Mouse (Mus musculus): Measurements from ENCODE around the gene Coro6. TPM values are rescaled to one million over a fixed set of nuclear protein-coding genes. Genes with fewer than 3 reads are reported as not detected.

Gene Coro6
- polyA plus RNA-seq, 1 experiment = 7.9 TPM

DNA sequence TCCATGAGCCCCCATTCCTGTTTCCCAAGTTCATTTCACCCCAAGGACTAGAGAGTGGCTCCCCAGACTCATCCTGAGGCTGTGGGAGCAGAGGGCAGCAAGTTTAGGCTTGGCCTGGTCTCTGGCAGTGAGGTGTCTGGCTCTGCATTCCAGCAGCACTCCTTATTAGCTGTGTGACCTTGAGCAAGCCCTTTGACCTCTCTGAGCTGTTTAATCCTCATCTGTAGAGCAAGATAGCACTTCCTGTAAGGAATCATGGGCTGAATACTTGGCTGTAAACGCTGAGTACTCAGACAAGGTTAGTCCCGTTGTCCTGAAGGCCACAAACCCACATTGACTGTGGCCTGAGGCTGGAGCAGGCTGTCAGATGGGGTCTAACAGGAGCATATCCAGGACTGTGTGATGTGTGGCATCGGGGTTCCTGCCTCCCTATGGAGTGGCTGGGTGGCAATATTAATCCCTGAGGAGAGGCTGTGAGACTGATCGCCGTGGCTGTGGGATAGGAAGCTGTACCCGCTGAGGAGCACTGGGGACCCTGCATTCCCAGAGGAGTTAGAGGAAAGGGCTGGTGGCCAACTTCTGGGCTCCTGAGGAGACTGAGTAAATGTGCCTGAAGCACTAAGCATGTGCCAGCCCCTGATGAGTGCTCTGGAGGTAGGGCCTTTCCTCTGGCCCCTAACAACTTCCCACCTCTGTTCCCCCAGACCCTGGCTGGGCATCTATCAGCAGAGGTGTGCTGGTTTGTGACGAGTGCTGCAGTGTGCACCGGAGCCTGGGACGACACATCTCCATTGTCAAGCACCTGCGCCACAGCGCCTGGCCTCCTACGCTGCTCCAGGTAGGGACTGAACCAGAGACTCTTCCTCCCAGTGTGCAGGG lies 36.3 kb downstream of the Coro6 start:
- Histone ChIP-seq H3K36me3 (ENCODE audit: control insufficient read depth, insufficient read depth, low read length) (no peaks in the 10 kb centered on the region), H3K27ac (ENCODE audit: insufficient read depth, low read depth, low read length) (peak overlapping the region; percentile 67), H3K4me3 (ENCODE audit: insufficient read depth, low read depth, low read length) (no peak overlapping the region), H3K27me3 (replicated peaks; ENCODE audit: control insufficient read depth, insufficient read depth, low read length) (no peaks in the 10 kb centered on the region), H3K4me1 (ENCODE audit: control insufficient read depth, insufficient read depth, low read length) (peaks cover 25% of the 10 kb centered on the region)
- WGBS = 78% methylated on average over 12 of the region's 12 CpGs
- no peak for TF ChIP-seq CTCF (conservative IDR thresholded peaks at IDR 0.05; ENCODE audit: insufficient read depth, insufficient read length, low read depth, low read length)
- no peak for TF ChIP-seq POLR2A (IDR thresholded peaks at IDR 0.05; ENCODE audit: low read depth, low read length)
- DNase-seq = no peak

DNA sequence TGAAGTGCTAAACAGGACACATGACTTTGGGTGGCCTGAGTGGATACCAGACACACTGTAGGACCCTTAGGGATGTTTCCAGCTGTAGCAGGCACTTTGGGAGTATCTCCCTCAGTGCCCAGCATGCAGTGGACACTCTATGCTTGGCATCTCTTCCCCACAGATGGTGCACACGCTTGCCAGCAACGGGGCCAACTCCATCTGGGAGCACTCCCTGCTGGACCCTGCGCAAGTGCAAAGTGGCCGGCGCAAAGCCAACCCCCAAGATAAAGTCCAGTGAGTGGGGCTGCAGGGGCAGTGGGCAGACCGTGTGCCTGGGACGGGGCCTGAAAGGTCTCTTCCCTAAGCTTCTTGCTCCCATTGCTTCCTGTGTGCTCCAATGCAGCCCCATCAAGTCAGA lies 37.1 kb downstream of the Coro6 start:
- Histone ChIP-seq H3K27me3 (replicated peaks; ENCODE audit: control insufficient read depth, insufficient read depth, low read length) (no peaks in the 10 kb centered on the region), H3K36me3 (ENCODE audit: control insufficient read depth, insufficient read depth, low read length) (no peaks in the 10 kb centered on the region), H3K4me1 (ENCODE audit: control insufficient read depth, insufficient read depth, low read length) (peaks cover 21% of the 10 kb centered on the region), H3K4me3 (ENCODE audit: insufficient read depth, low read depth, low read length) (no peak overlapping the region), H3K27ac (ENCODE audit: insufficient read depth, low read depth, low read length) (no peak overlapping the region)
- WGBS = 89% methylated on average over 7 of the region's 7 CpGs
- no peak for DNase-seq
- TF ChIP-seq CTCF (conservative IDR thresholded peaks at IDR 0.05; ENCODE audit: insufficient read depth, insufficient read length, low read depth, low read length) (no peak), POLR2A (IDR thresholded peaks at IDR 0.05; ENCODE audit: low read depth, low read length) (no peak)

DNA sequence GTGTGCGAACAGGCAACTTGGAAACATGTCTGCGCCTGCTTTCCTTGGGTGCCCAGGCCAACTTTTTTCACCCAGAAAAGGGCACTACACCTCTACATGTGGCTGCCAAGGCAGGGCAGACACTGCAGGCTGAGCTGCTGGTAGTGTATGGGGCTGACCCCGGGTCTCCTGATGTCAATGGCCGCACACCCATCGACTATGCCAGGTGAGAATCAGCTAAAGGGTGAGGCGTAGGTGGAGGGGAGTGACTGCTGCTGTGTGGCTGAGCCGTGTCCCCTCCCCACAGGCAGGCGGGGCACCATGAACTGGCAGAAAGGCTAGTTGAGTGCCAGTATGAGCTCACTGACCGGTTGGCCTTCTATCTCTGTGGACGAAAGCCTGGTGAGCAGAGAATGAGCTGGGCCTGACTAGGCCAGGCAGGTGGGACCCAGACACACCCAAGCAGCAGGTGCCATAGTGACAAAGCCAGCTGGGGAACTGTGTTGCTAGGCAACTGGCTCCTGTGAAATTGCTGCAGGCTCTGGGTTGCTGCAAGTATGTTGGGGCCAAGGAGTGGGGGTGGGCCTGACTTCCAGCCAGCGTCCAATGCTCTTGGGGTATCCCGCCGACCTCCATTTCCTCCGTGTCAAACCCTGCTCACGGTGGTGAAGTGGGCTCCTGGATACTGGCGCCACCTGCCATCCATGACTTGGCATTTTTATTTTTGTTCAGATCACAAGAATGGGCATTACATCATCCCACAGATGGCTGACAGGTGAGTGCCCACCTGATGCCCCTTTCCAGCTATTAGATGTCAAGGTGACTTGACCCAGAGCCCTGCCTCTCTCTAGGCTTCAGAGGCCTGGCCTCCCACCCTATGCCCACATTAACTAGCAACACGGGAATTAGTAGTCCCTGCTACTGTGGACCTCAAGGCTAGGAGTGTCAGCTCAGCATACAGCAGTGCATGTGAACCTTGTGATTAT lies 38.4 kb downstream of the Coro6 start:
- Histone ChIP-seq H3K27ac (ENCODE audit: insufficient read depth, low read depth, low read length) (no peak overlapping the region), H3K27me3 (replicated peaks; ENCODE audit: control insufficient read depth, insufficient read depth, low read length) (no peaks in the 10 kb centered on the region), H3K4me3 (ENCODE audit: insufficient read depth, low read depth, low read length) (no peak overlapping the region), H3K36me3 (ENCODE audit: control insufficient read depth, insufficient read depth, low read length) (no peaks in the 10 kb centered on the region; the same call in 1 of the 2 replicates), H3K4me1 (ENCODE audit: control insufficient read depth, insufficient read depth, low read length) (peaks cover 13% of the 10 kb centered on the region)
- DNase-seq = no peak
- 72% methylated on average over 17 of the region's 17 CpGs for WGBS
- no peak for TF ChIP-seq CTCF (conservative IDR thresholded peaks at IDR 0.05; ENCODE audit: insufficient read depth, insufficient read length, low read depth, low read length)
- no peak for TF ChIP-seq POLR2A (IDR thresholded peaks at IDR 0.05; ENCODE audit: low read depth, low read length)

DNA sequence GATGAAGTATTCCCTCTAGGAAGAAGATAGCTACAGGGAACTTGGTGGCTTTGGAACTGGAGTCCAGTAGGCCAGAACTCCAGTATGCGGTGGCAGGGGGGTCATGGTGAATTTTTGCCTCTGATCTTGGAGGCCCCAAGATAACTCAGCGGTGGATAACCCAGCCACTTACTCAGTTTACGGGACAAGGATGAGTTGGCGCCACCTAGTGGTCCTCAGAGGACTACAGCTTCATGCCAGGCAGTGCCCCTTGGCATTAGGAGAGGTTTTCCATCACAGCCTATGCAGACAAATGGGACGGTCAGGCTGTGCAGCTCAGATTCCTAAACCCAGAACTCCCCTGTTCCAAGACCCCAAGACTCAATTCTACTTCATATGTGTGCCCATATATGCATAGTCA lies 39.2 kb downstream of the Coro6 start:
- Histone ChIP-seq H3K27ac (ENCODE audit: insufficient read depth, low read depth, low read length) (no peak overlapping the region), H3K27me3 (replicated peaks; ENCODE audit: control insufficient read depth, insufficient read depth, low read length) (no peaks in the 10 kb centered on the region), H3K36me3 (ENCODE audit: control insufficient read depth, insufficient read depth, low read length) (no peaks in the 10 kb centered on the region; the same call in 1 of the 2 replicates), H3K4me1 (ENCODE audit: control insufficient read depth, insufficient read depth, low read length) (peaks cover 12% of the 10 kb centered on the region), H3K4me3 (ENCODE audit: insufficient read depth, low read depth, low read length) (no peak overlapping the region)
- TF ChIP-seq CTCF (conservative IDR thresholded peaks at IDR 0.05; ENCODE audit: insufficient read depth, insufficient read length, low read depth, low read length) (peak; percentile 93), POLR2A (IDR thresholded peaks at IDR 0.05; ENCODE audit: low read depth, low read length) (no peak)
- 7% methylated on average over 5 of the region's 5 CpGs for WGBS
- peak; percentile 82 for DNase-seq

DNA sequence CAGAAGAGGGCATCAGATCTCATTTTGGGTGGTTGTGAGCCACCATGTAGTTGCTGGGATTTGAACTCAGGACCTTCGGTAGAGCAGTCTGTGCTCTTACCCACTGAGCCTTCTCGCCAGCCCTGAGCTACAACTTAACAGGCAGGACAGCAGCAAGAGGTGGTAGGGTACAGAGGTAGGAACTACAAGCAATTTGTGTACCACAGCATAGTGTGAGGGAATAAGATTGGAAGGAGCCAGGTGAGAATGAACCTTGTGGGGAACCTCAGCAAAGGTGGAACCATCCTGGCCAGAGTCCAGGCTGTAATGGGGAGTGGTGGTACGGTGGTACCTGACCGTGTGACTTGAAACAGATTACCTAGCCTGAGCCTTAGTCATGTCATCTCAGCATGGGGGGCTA lies 39.8 kb downstream of the Coro6 start:
- WGBS = 92% methylated on average over 4 of the region's 4 CpGs
- DNase-seq = no peak
- TF ChIP-seq CTCF (conservative IDR thresholded peaks at IDR 0.05; ENCODE audit: insufficient read depth, insufficient read length, low read depth, low read length) (no peak), POLR2A (IDR thresholded peaks at IDR 0.05; ENCODE audit: low read depth, low read length) (no peak)
- Histone ChIP-seq H3K27ac (ENCODE audit: insufficient read depth, low read depth, low read length) (no peak overlapping the region), H3K36me3 (ENCODE audit: control insufficient read depth, insufficient read depth, low read length) (no peaks in the 10 kb centered on the region; the same call in 1 of the 2 replicates), H3K4me3 (ENCODE audit: insufficient read depth, low read depth, low read length) (no peak overlapping the region), H3K27me3 (replicated peaks; ENCODE audit: control insufficient read depth, insufficient read depth, low read length) (no peaks in the 10 kb centered on the region), H3K4me1 (ENCODE audit: control insufficient read depth, insufficient read depth, low read length) (peaks cover 14% of the 10 kb centered on the region)

DNA sequence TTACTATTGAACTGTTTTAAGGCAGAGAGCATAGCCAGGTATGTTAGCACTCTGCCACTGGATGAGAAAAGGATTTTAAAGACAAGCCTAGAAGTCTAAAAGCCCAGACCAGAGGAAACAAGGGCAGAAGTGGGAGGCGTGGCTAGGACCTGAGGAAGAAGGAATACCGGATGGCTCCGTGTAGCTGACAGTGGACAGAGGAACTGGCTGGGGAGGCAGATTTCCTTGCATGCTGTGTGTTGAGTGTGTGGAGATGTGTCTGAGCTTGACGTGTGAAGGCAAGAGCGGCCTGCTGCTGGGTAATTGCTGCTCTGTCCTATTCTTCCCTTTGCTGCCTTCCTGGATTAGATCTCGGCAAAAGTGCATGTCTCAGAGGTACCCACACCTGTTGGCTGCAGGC lies 40.3 kb downstream of the Coro6 start:
- no peak overlapping the region for H3K27ac ChIP-seq (ENCODE audit: insufficient read depth, low read depth, low read length)
- H3K27me3 ChIP-seq (replicated peaks; ENCODE audit: control insufficient read depth, insufficient read depth, low read length) = no peaks in the 10 kb centered on the region
- peaks cover 14% of the 10 kb centered on the region for H3K4me1 ChIP-seq (ENCODE audit: control insufficient read depth, insufficient read depth, low read length)
- TF ChIP-seq CTCF (conservative IDR thresholded peaks at IDR 0.05; ENCODE audit: insufficient read depth, insufficient read length, low read depth, low read length) = no peak
- TF ChIP-seq POLR2A (IDR thresholded peaks at IDR 0.05; ENCODE audit: low read depth, low read length) = no peak
- no peaks in the 10 kb centered on the region; the same call in 1 of the 2 replicates for H3K36me3 ChIP-seq (ENCODE audit: control insufficient read depth, insufficient read depth, low read length)
- no peak for DNase-seq
- WGBS = 78% methylated on average over 6 of the region's 6 CpGs
- no peak overlapping the region for H3K4me3 ChIP-seq (ENCODE audit: insufficient read depth, low read depth, low read length)

Measured in kidney, adult 2 months (tissue).